Mouse (Mus musculus): ENCODE results near the gene Abhd15. TPM values are rescaled to one million over a fixed set of nuclear protein-coding genes. Genes with fewer than 3 reads are reported as not detected.

Gene Abhd15
- polyA plus RNA-seq (2012; rRNA removed), result 3.8 and 5.9 TPM in 2 replicates

DNA sequence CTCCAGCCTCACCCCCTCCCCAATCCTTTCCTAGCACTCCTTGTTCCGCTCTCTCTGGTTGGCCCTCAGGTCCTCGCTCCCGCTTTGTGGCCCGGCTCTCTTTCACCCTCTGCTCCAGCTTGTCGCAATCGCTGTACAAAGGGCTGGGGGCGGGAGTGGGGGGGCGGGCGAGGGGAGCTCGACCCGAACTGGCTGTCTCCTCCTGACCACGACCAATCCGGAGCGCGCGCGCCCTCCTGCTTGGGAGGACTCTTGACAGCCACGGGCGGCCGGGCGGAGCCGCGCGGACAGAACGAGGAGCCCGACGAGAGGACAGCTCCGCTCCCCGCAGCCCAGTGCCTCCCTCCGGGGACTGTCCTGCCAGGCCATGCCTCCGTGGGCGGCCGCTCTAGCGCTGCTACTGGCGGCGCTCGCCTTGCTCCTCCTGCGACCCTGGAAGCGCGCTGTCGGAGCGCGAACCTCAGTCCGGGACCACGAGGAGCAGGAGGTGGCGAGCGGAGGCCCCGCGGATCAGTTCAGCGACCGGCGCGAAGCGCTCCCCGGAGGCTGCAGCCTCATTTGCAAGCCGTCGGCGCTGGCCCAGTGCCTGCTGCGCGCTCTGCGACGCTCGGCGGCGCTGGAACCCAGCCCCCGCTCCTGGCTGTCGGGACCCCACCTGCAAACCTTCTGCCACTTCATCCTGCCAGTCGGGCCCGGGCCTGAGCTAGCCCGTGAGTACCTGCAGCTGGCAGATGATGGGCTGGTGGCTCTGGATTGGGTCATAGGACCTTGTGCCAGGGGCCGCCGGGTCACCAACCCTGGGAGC, at the start of gene Abhd15:
TSS of gene Abhd15 (plus strand) at position 290 of the 805 bp plus-strand sequence.
- H3K4me1 ChIP-seq (ENCODE audit: control insufficient read depth, insufficient read depth, low read length), result peaks cover 21% of the 10 kb centered on the region
- under 1% methylated on average over 72 of the region's 72 CpGs for WGBS
- H3K4me3 ChIP-seq (replicated peaks; ENCODE audit: extremely low read depth, low read depth, low read length), result peak within 1 kb of the TSS; percentile 58
- peak; percentile 51; the same call in 1 of the 2 replicates for TF ChIP-seq POLR2A (IDR thresholded peaks at IDR 0.05; ENCODE audit: borderline replicate concordance, extremely low read depth, low read depth, low read length)
- no peak for TF ChIP-seq CTCF (IDR thresholded peaks at IDR 0.05; ENCODE audit: insufficient read depth, low read length)
- peak; percentile 80 for DNase-seq

DNA sequence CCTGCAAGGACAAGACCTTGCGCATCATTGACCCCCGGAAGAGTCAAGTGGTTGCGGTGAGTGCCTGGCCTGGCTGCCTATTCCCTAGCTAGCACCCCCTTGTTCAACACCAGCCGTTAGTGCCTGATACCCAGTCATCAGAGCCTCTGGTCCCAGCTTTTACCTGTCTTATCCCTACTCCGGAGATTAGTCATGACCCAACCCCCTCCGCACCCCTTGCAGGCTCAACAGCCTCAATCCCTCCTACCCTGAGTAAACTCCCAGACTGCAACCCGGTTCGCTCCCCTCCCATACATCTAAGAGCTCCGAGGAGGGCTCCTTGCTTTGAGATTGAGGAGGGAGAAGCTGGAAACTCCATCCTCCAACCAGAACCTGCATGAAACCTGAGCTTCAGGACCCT, 48.4 kb upstream of the Abhd15 start:
- TF ChIP-seq POLR2A (IDR thresholded peaks at IDR 0.05; ENCODE audit: borderline replicate concordance, extremely low read depth, low read depth, low read length) (no peak), CTCF (IDR thresholded peaks at IDR 0.05; ENCODE audit: insufficient read depth, low read length) (no peak)
- no peak for DNase-seq
- Histone ChIP-seq H3K4me3 (replicated peaks; ENCODE audit: extremely low read depth, low read depth, low read length) (no peak overlapping the region), H3K4me1 (ENCODE audit: control insufficient read depth, insufficient read depth, low read length) (peaks cover 6% of the 10 kb centered on the region)
- 50% methylated on average over 9 of the region's 9 CpGs for WGBS

DNA sequence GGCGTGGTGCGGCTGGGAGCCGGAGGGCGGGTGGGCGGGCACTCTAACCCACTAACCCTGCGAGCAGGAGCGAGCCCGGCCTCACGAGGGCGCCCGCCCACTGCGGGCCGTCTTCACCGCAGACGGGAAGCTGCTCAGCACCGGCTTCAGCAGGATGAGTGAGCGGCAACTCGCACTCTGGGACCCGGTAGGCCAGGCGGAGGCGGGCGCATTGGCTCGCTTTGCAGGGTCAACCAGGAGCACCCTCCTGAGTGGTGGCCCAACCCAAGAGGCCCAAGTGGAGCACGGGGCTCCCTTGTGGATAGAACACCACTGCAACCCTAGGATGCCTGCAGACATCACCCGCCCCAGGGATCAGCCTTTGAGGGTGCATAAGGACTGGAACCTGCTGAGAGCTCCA, 47.8 kb upstream of the Abhd15 start:
- Histone ChIP-seq H3K4me1 (ENCODE audit: control insufficient read depth, insufficient read depth, low read length) (peaks cover 3% of the 10 kb centered on the region; the same call in 1 of the 2 replicates), H3K4me3 (replicated peaks; ENCODE audit: extremely low read depth, low read depth, low read length) (no peak overlapping the region)
- peak; percentile 78 for DNase-seq
- TF ChIP-seq POLR2A (IDR thresholded peaks at IDR 0.05; ENCODE audit: borderline replicate concordance, extremely low read depth, low read depth, low read length) (no peak), CTCF (IDR thresholded peaks at IDR 0.05; ENCODE audit: insufficient read depth, low read length) (peak; percentile 50)
- WGBS, result 8% methylated on average over 25 of the region's 25 CpGs

DNA sequence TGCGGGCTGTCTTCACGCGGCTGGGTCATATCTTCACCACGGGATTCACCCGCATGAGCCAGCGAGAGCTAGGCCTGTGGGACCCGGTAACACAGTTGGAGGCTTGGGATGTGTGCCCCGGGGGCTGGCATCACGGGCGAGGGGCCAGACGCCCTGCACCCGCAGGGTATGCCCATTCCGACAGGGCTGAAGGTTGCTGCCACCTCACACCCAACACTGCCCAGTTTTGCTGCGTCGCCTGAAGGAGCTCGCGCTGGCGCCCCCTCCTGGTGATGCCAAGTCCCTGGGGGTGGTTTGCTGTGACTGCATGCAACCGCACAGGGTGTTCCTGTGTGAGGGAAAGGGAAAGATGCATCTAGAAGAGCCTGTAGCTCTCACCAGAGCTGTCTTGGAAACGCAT, 47.1 kb upstream of the Abhd15 start:
- 11% methylated on average over 20 of the region's 20 CpGs for WGBS
- peak; percentile 83 for DNase-seq
- Histone ChIP-seq H3K4me1 (ENCODE audit: control insufficient read depth, insufficient read depth, low read length) (peaks cover 3% of the 10 kb centered on the region; the same call in 1 of the 2 replicates), H3K4me3 (replicated peaks; ENCODE audit: extremely low read depth, low read depth, low read length) (no peak overlapping the region)
- no peak for TF ChIP-seq POLR2A (IDR thresholded peaks at IDR 0.05; ENCODE audit: borderline replicate concordance, extremely low read depth, low read depth, low read length)
- peak; percentile 76 for TF ChIP-seq CTCF (IDR thresholded peaks at IDR 0.05; ENCODE audit: insufficient read depth, low read length)

DNA sequence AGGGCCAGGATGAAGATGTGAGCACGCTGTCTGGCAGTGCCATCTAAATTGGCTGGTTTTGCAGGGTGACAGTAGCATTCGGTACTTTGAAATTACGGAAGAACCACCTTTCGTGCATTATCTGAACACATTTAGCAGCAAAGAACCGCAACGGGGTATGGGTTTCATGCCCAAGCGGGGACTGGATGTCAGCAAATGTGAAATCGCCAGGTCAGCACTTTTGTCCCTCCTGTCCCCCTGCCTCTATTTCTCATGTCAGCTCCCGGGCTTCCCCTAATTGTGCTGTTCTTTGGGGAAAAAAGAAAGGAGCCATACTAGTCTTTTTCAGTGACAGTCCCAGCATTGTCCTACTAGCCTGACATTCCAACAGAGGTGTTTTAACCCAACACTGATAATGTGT, 46.5 kb upstream of the Abhd15 start:
- TF ChIP-seq CTCF (IDR thresholded peaks at IDR 0.05; ENCODE audit: insufficient read depth, low read length), result no peak
- TF ChIP-seq POLR2A (IDR thresholded peaks at IDR 0.05; ENCODE audit: borderline replicate concordance, extremely low read depth, low read depth, low read length), result no peak
- Histone ChIP-seq H3K4me1 (ENCODE audit: control insufficient read depth, insufficient read depth, low read length) (peaks cover 3% of the 10 kb centered on the region; the same call in 1 of the 2 replicates), H3K4me3 (replicated peaks; ENCODE audit: extremely low read depth, low read depth, low read length) (no peak overlapping the region)
- WGBS, result 89% methylated on average over 9 of the region's 9 CpGs
- DNase-seq, result no peak

DNA sequence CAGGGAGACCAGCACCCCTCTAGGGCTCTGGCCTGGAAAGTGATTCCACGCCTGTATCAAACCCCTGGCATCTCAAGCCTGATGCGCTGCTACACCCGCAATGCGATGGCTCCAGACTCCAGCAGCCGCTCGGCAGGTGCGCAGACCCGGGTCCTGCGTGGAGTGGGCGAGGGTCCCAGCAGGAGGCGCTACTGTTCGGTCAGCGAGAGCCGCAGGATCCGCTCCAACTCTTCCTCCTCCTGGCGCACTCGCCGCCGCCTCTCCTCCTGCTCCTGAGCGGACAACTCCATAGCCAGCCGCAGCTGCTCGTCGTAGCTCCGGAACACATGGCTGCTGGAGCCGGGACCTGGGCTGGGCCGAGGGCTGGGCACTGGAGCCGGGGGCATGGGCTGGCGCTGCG, 43.5 kb upstream of the Abhd15 start:
- TF ChIP-seq POLR2A (IDR thresholded peaks at IDR 0.05; ENCODE audit: borderline replicate concordance, extremely low read depth, low read depth, low read length) (no peak), CTCF (IDR thresholded peaks at IDR 0.05; ENCODE audit: insufficient read depth, low read length) (no peak)
- peaks cover 3% of the 10 kb centered on the region; the same call in 1 of the 2 replicates for H3K4me1 ChIP-seq (ENCODE audit: control insufficient read depth, insufficient read depth, low read length)
- H3K4me3 ChIP-seq (replicated peaks; ENCODE audit: extremely low read depth, low read depth, low read length), result no peak overlapping the region
- DNase-seq, result no peak
- 82% methylated on average over 28 of the region's 29 CpGs for WGBS

DNA sequence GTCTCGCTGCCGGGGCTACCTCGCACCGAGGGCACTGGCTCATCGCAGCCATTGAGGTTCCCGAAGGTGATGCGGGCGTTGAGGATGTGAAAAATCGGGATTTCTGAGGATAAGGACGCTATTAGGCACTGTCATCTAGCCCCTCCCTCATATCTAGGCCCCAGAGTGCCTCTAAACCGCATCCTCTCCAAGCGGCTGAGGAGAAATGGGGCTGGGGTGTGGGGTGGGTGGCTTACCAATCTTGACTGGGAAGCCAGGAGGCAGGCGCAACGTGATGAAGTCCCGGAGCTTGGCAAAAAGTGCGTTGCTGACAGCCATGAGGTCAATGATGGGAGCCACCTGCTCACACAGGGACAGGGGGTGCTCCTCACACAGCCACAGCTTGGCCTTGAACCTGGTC, 42.1 kb upstream of the Abhd15 start:
- no peak for TF ChIP-seq POLR2A (IDR thresholded peaks at IDR 0.05; ENCODE audit: borderline replicate concordance, extremely low read depth, low read depth, low read length)
- TF ChIP-seq CTCF (IDR thresholded peaks at IDR 0.05; ENCODE audit: insufficient read depth, low read length), result no peak
- 90% methylated on average over 16 of the region's 16 CpGs for WGBS
- DNase-seq, result no peak
- H3K4me1 ChIP-seq (ENCODE audit: control insufficient read depth, insufficient read depth, low read length), result no peaks in the 10 kb centered on the region; the same call in 1 of the 2 replicates
- H3K4me3 ChIP-seq (replicated peaks; ENCODE audit: extremely low read depth, low read depth, low read length), result no peak overlapping the region

DNA sequence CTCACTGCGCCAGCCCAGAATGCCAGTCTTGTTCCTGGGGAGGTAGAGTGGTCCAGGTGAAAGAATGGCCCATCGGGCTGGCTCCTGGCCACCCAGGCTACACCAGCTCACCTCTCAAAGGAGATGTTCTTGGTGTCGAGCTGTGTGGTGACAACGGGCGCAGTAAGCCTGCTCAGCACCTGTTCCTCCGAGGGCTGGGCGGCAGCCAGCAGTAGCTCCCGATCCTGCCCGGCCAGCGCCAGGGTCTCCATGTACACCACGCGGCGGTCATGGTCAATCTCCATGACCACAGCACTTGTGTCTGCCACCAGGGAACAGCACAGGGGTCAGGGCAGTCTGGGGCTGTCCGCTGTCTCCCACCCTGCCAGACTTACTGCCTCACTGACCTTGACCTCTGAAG, 38.7 kb upstream of the Abhd15 start:
- TF ChIP-seq POLR2A (IDR thresholded peaks at IDR 0.05; ENCODE audit: borderline replicate concordance, extremely low read depth, low read depth, low read length) (no peak), CTCF (IDR thresholded peaks at IDR 0.05; ENCODE audit: insufficient read depth, low read length) (no peak)
- H3K4me3 ChIP-seq (replicated peaks; ENCODE audit: extremely low read depth, low read depth, low read length), result no peak overlapping the region
- DNase-seq, result no peak
- 95% methylated on average over 14 of the region's 14 CpGs for WGBS
- H3K4me1 ChIP-seq (ENCODE audit: control insufficient read depth, insufficient read depth, low read length), result no peaks in the 10 kb centered on the region

DNA sequence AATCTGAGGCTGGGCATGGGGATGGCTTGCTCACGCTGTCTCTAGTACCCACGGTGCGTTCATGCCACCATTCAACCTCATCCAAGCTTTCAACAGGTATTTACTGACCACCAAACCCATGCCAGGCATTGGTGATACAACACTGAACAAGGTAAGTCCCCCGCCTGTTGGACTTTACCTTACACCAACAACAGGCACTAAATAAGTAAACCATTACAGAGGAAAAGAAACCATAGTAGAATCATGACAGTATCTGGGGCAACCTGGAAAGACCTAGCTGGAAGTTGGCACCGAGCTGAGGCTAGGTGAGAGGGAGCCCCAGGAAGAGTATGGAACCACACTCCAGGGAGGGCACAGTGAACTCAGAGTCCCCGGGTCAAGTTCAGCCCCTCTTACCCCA, 38.0 kb upstream of the Abhd15 start:
- 93% methylated on average over 6 of the region's 6 CpGs for WGBS
- Histone ChIP-seq H3K4me3 (replicated peaks; ENCODE audit: extremely low read depth, low read depth, low read length) (no peak overlapping the region), H3K4me1 (ENCODE audit: control insufficient read depth, insufficient read depth, low read length) (no peaks in the 10 kb centered on the region)
- DNase-seq, result no peak
- no peak for TF ChIP-seq POLR2A (IDR thresholded peaks at IDR 0.05; ENCODE audit: borderline replicate concordance, extremely low read depth, low read depth, low read length)
- TF ChIP-seq CTCF (IDR thresholded peaks at IDR 0.05; ENCODE audit: insufficient read depth, low read length), result no peak

DNA sequence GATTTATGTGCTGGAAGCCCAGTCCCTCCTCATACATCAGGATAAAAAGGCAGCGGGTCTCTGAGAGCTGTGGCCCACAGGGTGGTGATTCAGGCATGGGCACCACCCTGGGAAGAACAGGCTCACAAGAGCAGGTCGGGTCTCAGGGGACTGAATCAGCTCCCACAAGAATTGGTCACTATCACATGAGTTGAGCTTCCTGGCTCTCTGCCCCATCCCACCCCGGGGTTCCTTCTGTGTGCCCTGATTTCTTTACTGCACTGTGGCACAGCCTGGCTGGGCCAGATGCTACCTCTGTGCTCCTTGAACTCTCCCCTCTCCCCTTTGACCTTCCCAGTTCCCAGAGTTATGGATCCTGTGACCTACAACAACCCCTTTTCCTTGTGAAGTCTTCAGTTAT, 31.9 kb upstream of the Abhd15 start:
- no peak for DNase-seq
- WGBS, result 53% methylated on average over 3 of the region's 3 CpGs
- Histone ChIP-seq H3K4me1 (ENCODE audit: control insufficient read depth, insufficient read depth, low read length) (no peaks in the 10 kb centered on the region), H3K4me3 (replicated peaks; ENCODE audit: extremely low read depth, low read depth, low read length) (no peak overlapping the region)
- TF ChIP-seq CTCF (IDR thresholded peaks at IDR 0.05; ENCODE audit: insufficient read depth, low read length) (no peak), POLR2A (IDR thresholded peaks at IDR 0.05; ENCODE audit: borderline replicate concordance, extremely low read depth, low read depth, low read length) (no peak)

Data from lung, adult 2 months (tissue).